Mouse (Mus musculus): Measurements from ENCODE around the gene Tubg2. TPM values are rescaled to one million over a fixed set of nuclear protein-coding genes. Genes with fewer than 3 reads are reported as not detected.

Tubg2 gene
- polyA plus RNA-seq, 1 experiment from 2014 or later: 6.6 TPM

DNA sequence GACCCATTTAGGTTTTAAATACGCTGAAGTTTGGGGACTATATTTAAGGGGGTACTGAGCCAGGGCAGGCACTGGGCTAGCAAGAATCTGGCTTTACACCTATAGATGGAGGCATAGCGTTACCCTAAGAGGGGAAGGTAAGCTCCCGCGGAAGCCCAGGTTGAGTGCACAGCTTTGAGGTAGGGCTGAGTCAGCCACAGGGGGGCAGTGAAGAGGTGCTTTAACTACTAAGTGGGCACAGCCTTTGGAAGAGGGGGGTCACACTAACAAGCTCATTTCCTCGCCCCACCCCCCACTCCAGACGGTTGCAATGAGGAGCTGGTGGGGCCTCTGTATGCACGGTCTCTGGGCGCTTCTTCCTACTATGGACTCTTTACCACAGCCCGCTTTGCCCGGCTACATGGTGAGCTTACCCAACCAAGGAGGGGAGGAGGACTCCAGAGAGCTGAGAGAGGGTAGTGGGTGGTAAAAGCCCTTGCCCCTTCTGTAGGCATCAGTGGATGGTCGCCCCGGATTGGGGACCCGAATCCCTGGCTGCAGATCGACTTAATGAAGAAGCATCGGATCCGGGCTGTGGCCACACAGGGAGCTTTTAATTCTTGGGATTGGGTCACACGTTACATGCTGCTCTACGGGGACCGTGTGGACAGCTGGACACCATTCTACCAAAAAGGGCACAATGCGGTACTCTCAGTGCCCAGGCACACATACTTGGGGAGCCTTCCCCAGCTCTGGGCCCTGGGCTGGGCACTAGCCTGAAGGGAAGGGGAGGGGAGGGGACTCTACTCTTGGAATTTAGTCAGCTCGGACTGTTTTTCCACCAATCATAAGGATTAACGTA lies 21.4 kb downstream of the Tubg2 start:
- Histone ChIP-seq H3K27me3 (replicated peaks; ENCODE audit: control insufficient read depth, insufficient read depth, low read length) (peaks cover 41% of the 10 kb centered on the region), H3K36me3 (ENCODE audit: control insufficient read depth, insufficient read depth, low read length) (no peaks in the 10 kb centered on the region), H3K4me1 (ENCODE audit: control insufficient read depth, insufficient read depth, low read length) (peaks cover 27% of the 10 kb centered on the region), H3K27ac (replicated peaks; ENCODE audit: low read depth, low read length) (no peak overlapping the region), H3K4me3 (ENCODE audit: low read depth, low read length) (peak overlapping the region; percentile 29; the same call in 1 of the 2 replicates), H3K9ac (ENCODE audit: low read depth, low read length) (no peak overlapping the region), H3K4me2 (ENCODE audit: low read depth, low read length) (peak overlapping the region; percentile 58), H3K9me3 (ENCODE audit: control insufficient read depth, low read length) (no peaks in the 10 kb centered on the region)
- 26% methylated on average over 22 of the region's 22 CpGs for WGBS
- ATAC-seq (ENCODE audit: low read depth) (0 out of 2 replicates have a peak, but pooled peaks have one; percentile 12), DNase-seq (ENCODE audit: low spot score) (peak; percentile 67)

DNA sequence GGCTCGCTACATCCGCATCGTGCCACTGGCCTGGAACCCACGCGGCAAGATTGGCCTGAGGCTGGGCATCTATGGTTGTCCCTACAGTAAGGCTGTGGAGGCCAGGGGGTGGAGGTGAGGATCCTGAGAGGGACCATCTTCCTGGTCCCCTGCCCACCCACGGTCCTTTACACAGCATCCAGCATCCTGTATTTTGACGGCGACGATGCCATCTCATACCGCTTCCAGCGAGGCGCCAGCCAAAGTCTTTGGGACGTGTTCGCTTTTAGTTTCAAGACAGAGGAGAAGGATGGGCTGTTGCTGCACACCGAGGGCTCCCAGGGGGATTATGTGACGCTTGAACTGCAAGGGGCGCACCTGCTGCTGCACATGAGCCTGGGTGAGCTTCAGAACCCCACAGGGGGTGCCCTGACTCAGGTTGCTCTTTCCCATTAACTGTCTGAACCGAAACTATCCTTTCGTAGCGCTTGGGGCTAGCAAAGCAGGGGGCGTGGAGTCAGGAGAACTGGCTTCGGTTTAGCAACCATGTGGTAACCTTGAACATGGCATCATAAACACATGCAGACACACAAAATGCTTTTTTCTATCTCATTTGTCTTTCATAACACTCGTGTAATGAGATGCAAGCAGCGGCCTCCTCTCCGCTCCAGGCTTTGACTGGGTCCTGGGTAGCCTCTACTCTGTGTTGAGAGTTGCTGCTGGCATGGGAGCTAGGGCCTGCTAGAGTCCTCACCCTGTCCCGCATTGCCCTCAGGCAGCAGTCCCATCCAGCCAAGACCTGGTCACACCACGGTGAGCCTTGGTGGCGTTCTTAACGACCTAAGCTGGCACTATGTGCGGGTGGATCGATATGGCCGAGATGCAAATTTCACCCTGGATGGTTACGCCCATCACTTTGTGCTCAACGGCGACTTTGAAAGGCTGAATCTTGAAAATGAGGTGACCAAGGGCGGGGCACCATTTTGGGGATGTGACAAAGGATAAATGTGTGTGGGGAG lies 22.7 kb downstream of the Tubg2 start:
- H3K4me1 ChIP-seq (ENCODE audit: control insufficient read depth, insufficient read depth, low read length): peaks cover 17% of the 10 kb centered on the region
- peaks cover 41% of the 10 kb centered on the region for H3K27me3 ChIP-seq (replicated peaks; ENCODE audit: control insufficient read depth, insufficient read depth, low read length)
- no peak overlapping the region for H3K27ac ChIP-seq (replicated peaks; ENCODE audit: low read depth, low read length)
- H3K9me3 ChIP-seq (ENCODE audit: control insufficient read depth, low read length): no peaks in the 10 kb centered on the region
- no peak overlapping the region for H3K4me2 ChIP-seq (ENCODE audit: low read depth, low read length)
- H3K9ac ChIP-seq (ENCODE audit: low read depth, low read length): peak overlapping the region; percentile 22; the same call in 1 of the 2 replicates
- no peaks in the 10 kb centered on the region for H3K36me3 ChIP-seq (ENCODE audit: control insufficient read depth, insufficient read depth, low read length)
- no peak for ATAC-seq (ENCODE audit: low read depth)
- H3K4me3 ChIP-seq (ENCODE audit: low read depth, low read length): no peak overlapping the region
- WGBS: 54% methylated on average over 36 of the region's 36 CpGs
- no peak for DNase-seq (ENCODE audit: low spot score)

DNA sequence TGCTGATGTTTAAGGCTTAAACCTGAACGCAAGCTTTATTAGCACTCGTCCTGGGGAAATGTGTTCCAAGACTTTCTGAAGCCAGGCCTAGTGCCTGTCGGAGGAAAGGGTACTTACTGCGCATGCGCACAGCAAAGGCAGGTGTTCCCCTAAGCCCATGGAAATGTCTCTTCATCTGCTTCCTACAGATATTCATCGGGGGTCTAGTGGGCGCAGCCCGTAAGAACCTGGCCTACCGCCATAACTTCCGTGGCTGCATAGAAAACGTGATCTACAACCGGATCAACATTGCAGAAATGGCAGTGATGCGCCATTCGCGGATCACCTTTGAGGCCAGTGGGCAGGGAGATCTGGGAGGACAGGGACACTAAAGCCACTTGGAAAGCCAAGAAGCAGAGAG lies 23.6 kb downstream of the Tubg2 start:
- Histone ChIP-seq H3K36me3 (ENCODE audit: control insufficient read depth, insufficient read depth, low read length) (no peaks in the 10 kb centered on the region), H3K4me2 (ENCODE audit: low read depth, low read length) (no peak overlapping the region), H3K27me3 (replicated peaks; ENCODE audit: control insufficient read depth, insufficient read depth, low read length) (peaks cover 37% of the 10 kb centered on the region), H3K4me3 (ENCODE audit: low read depth, low read length) (no peak overlapping the region), H3K9ac (ENCODE audit: low read depth, low read length) (no peak overlapping the region), H3K27ac (replicated peaks; ENCODE audit: low read depth, low read length) (no peak overlapping the region), H3K4me1 (ENCODE audit: control insufficient read depth, insufficient read depth, low read length) (peaks cover 8% of the 10 kb centered on the region), H3K9me3 (ENCODE audit: control insufficient read depth, low read length) (no peaks in the 10 kb centered on the region)
- ATAC-seq (ENCODE audit: low read depth): no peak
- no peak for DNase-seq (ENCODE audit: low spot score)
- WGBS: 78% methylated on average over 15 of the region's 15 CpGs

GRCm38 (mm10) chr11:101180261-101180660 lies 24.6 kb downstream of the Tubg2 start:
- no peak overlapping the region for H3K9ac ChIP-seq (ENCODE audit: low read depth, low read length)
- no peaks in the 10 kb centered on the region for H3K36me3 ChIP-seq (ENCODE audit: control insufficient read depth, insufficient read depth, low read length)
- no peaks in the 10 kb centered on the region for H3K9me3 ChIP-seq (ENCODE audit: control insufficient read depth, low read length)
- H3K4me2 ChIP-seq (ENCODE audit: low read depth, low read length): no peak overlapping the region
- no peak for ATAC-seq (ENCODE audit: low read depth)
- H3K27me3 ChIP-seq (replicated peaks; ENCODE audit: control insufficient read depth, insufficient read depth, low read length): peaks cover 31% of the 10 kb centered on the region
- 0 out of 2 replicates have a peak, but pooled peaks cover 3% of the 10 kb centered on the region for H3K4me1 ChIP-seq (ENCODE audit: control insufficient read depth, insufficient read depth, low read length)
- H3K27ac ChIP-seq (replicated peaks; ENCODE audit: low read depth, low read length): no peak overlapping the region
- no peak for DNase-seq (ENCODE audit: low spot score)
- 63% methylated on average over 17 of the region's 17 CpGs for WGBS
- H3K4me3 ChIP-seq (ENCODE audit: low read depth, low read length): no peak overlapping the region

DNA sequence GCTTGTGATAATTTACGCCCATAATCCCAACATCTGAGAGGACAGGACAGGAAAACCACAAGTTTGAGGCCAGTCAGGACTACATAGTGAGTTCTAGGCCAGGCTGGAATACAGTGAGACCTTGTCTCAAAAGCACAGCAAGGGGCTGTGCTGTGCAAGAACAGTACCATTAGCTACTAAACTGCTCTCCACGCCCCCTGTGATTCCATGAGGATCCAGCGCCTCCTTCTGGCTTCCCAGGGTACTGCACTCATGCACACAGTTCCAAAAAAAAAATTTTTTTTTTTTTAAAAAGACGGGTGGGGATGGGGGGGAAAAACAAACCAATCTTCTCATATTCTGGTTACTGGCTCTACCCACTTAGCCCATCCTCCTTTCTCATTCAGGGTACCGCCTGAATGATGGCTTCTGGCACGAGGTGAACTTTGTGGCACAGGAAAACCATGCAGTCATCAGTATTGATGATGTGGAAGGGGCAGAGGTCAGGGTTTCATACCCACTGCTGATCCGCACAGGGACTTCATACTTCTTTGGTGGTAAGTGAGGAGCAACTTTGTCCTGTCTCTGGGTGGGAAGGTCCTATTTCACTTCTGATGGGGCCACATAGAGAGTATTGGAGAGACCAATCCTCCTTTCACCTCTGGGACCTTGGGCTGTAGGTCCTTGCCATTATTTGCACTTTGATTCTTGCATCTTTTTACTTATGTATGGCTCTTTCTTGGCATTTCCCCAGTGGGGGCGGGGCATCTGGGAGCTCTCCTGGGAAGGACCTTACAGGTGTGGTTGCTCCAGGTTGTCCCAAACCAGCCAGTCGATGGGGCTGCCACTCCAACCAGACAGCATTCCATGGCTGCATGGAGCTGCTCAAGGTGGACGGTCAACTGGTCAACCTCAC lies 25.4 kb downstream of the Tubg2 start:
- H3K4me1 ChIP-seq (ENCODE audit: control insufficient read depth, insufficient read depth, low read length): 0 out of 2 replicates have a peak, but pooled peaks cover 3% of the 10 kb centered on the region
- no peaks in the 10 kb centered on the region for H3K9me3 ChIP-seq (ENCODE audit: control insufficient read depth, low read length)
- H3K9ac ChIP-seq (ENCODE audit: low read depth, low read length): no peak overlapping the region
- H3K36me3 ChIP-seq (ENCODE audit: control insufficient read depth, insufficient read depth, low read length): no peaks in the 10 kb centered on the region
- no peak overlapping the region for H3K27ac ChIP-seq (replicated peaks; ENCODE audit: low read depth, low read length)
- no peak overlapping the region for H3K4me3 ChIP-seq (ENCODE audit: low read depth, low read length)
- ATAC-seq (ENCODE audit: low read depth) (no peak), DNase-seq (ENCODE audit: low spot score) (peak; percentile 72)
- H3K4me2 ChIP-seq (ENCODE audit: low read depth, low read length): no peak overlapping the region
- H3K27me3 ChIP-seq (replicated peaks; ENCODE audit: control insufficient read depth, insufficient read depth, low read length): peaks cover 23% of the 10 kb centered on the region
- 42% methylated on average over 10 of the region's 10 CpGs for WGBS

DNA sequence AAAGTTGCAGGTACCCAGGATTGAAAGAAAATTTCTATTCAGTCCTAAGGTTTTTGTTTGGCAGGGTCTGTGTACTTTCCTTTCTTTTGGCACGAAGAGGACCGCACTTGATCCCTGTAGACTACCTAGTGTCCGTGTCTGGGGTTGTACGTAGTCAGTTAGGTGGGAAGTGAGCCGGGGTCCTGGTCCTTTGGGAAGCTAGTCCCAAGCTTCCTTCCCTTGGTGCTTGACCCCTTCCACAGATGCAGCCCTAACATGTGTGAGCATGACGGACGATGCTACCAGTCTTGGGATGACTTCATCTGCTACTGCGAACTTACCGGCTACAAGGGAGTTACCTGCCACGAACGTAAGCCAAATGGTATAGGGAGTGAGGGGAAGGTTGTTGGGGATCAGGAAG lies 26.3 kb downstream of the Tubg2 start:
- no peak overlapping the region for H3K27ac ChIP-seq (replicated peaks; ENCODE audit: low read depth, low read length)
- no peak overlapping the region for H3K4me2 ChIP-seq (ENCODE audit: low read depth, low read length)
- peaks cover 15% of the 10 kb centered on the region for H3K27me3 ChIP-seq (replicated peaks; ENCODE audit: control insufficient read depth, insufficient read depth, low read length)
- no peak for DNase-seq (ENCODE audit: low spot score)
- H3K9me3 ChIP-seq (ENCODE audit: control insufficient read depth, low read length): no peaks in the 10 kb centered on the region
- 0 out of 2 replicates have a peak, but pooled peaks cover 2% of the 10 kb centered on the region for H3K4me1 ChIP-seq (ENCODE audit: control insufficient read depth, insufficient read depth, low read length)
- WGBS: 92% methylated on average over 11 of the region's 11 CpGs
- no peak overlapping the region for H3K4me3 ChIP-seq (ENCODE audit: low read depth, low read length)
- no peak for ATAC-seq (ENCODE audit: low read depth)
- H3K9ac ChIP-seq (ENCODE audit: low read depth, low read length): no peak overlapping the region
- H3K36me3 ChIP-seq (ENCODE audit: control insufficient read depth, insufficient read depth, low read length): no peaks in the 10 kb centered on the region

DNA sequence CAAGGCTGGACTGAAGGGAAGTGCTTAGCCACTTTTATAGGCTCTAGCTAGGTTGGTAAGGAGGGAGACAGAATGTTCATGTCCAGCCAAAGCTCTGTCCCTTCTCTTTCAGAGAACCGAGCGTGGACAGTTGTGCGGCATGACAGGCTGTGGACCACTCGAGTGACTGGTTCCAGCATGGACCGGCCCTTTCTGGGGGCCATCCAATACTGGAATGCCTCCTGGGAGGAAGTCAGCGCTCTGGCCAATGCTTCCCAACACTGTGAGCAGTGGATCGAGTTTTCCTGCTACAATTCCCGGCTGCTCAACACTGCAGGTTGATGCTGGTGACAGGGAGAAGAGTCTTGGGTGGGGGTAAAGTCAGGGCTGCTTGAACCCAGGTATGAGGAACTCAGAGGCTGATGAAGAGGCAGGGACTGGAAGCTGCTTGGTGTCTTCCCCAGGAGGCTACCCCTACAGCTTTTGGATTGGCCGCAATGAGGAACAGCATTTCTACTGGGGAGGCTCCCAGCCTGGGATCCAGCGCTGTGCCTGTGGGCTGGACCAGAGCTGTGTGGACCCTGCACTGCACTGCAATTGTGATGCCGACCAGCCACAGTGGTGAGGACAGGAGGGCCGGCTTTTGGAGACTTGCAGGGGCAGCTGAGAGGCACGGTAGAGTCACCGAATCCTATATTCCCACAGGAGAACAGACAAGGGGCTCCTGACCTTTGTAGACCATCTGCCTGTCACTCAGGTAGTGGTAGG lies 27.2 kb downstream of the Tubg2 start:
- H3K36me3 ChIP-seq (ENCODE audit: control insufficient read depth, insufficient read depth, low read length): no peaks in the 10 kb centered on the region
- H3K4me1 ChIP-seq (ENCODE audit: control insufficient read depth, insufficient read depth, low read length): no peaks in the 10 kb centered on the region
- no peak overlapping the region for H3K27ac ChIP-seq (replicated peaks; ENCODE audit: low read depth, low read length)
- DNase-seq (ENCODE audit: low spot score): no peak
- no peak overlapping the region for H3K4me3 ChIP-seq (ENCODE audit: low read depth, low read length)
- no peak overlapping the region for H3K9ac ChIP-seq (ENCODE audit: low read depth, low read length)
- WGBS: 75% methylated on average over 14 of the region's 14 CpGs
- no peak overlapping the region for H3K4me2 ChIP-seq (ENCODE audit: low read depth, low read length)
- peaks cover 5% of the 10 kb centered on the region for H3K27me3 ChIP-seq (replicated peaks; ENCODE audit: control insufficient read depth, insufficient read depth, low read length)
- H3K9me3 ChIP-seq (ENCODE audit: control insufficient read depth, low read length): no peaks in the 10 kb centered on the region
- no peak for ATAC-seq (ENCODE audit: low read depth)
